Mouse (Mus musculus): ENCODE data around the gene Gfra1.

The Gfra1 gene

DNA sequence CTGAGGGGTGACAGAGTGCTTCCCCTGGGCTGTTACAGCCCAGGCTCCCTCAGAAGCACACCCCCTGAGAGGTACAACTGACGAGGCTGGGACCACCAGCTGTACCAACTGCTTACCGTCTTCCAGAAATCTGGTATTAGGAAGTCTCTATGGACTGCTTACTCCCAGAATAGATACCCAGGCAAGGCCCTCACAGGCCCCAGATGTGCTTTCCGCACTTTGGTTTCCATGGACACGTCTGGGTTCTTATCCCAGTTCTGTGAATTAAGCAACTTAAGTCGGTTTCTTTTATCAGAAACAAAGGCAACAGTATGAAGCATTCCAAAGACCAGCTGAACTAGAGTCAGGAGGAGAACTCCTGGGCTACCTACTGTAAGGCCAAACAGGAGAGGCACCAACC, 126.4 kb downstream of the Gfra1 start:
- DNase-seq (ENCODE audit: low read depth, low spot score): no peak

DNA sequence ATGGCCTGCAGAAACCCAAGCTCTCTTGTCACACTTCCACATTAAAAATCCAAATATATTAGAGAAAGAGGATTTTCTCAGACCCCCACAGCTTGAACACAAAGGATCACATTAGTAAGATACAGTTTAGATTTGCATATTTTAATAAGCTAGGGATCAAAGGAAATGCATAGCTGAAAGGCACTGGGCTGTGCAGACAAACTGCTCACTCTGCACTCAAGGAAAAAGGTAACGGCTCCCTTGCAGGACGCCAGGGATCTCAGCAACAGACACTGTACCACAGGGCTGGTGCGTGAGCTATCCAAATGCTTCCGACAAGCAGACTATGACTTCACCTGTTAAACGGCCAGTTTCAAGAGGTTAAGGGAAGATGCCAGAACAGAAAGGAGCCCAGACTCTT, 127.7 kb downstream of the Gfra1 start:
- no peak for DNase-seq (ENCODE audit: low read depth, low spot score)

- no peak for DNase-seq (ENCODE audit: low read depth, low spot score)
Observed at GRCm38 (mm10) chr19:58316474-58316873, 139.2 kb downstream of the Gfra1 start.

GRCm38 (mm10) chr19:58315681-58316080, 140.0 kb downstream of the Gfra1 start:
- no peak for DNase-seq (ENCODE audit: low read depth, low spot score)

GRCm38 (mm10) chr19:58314631-58315030, 141.1 kb downstream of the Gfra1 start:
- no peak for DNase-seq (ENCODE audit: low read depth, low spot score)

GRCm38 (mm10) chr19:58313785-58314184, 141.9 kb downstream of the Gfra1 start:
- DNase-seq (ENCODE audit: low read depth, low spot score): no peak

GRCm38 (mm10) chr19:58312492-58312891, 143.2 kb downstream of the Gfra1 start:
- no peak for DNase-seq (ENCODE audit: low read depth, low spot score)

DNA sequence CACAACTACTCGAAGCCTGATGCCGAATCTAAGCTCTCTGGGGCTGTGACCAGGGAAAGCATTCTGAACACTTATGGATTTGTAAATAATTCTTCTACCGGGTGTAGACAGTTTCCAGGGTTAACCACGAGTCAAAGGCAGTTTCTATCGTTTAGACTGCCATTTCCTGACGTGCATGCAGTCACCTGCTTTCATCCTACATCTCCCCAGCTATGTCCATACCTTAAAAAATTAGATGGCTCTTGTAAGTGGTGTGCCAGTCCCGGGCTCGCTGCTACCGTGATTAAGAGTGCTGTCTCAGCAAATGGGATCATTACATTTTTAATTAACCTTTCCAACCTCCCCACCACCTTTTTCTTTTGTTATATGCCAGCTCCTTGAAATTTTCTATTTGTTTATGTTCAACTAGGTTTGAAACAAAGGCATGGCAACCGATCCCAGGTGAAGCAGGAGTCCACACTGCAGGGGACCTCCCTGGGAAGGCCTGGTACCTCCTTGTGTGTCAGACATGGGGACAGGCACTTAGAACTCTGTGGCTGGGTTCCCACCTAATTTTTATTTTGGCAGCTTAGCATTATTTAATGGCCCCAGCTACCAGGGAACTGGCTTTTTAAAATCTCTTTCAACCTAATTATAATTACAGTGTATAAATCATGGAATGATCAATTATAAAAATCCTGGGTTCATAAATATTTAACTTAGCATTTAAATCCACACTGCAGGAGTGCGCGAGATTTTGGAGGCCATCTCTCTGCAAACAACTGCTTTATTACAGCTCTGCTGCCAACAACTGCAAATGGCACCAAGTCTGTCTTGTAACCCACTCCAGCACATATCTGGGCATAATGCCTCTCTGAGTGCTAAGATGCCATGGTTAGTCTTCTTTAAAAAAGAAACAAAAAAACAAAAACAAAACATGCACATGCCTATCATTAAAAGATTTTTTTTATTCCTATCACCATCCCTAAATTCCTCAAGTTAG, 145.1 kb downstream of the Gfra1 start:
- no peak for DNase-seq (ENCODE audit: low read depth, low spot score)

DNA sequence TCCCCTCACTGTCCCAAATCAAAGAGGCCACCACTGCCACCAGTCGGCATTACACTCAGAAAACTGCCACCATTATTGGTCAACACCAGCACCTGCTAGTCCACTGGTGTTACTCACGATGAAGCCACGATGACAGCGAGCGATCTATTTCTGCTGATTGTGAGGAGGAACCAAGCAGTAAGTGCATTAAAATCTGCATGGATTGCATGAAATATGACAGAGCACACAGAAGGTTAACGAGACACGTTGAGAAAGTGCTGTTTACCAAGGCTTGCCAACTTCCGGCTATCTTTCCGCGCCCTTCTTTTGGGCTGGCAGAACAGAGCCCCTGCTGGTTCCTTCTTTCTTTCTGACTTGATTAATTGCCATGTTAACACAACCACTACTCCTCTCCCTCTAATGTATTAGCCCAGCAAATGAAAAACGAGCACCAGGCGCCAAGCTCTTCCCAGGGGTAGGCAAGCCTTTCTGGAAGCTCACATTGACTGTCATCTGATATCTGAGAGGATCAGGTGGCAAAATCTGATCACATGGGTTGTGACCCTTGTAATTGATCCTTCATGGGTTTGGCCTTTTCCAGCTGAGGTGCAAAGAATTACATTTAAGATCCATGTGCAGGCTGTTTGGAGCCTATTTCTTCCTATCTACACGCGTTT, 146.0 kb downstream of the Gfra1 start:
- no peak for DNase-seq (ENCODE audit: low read depth, low spot score)

- DNase-seq (ENCODE audit: low read depth, low spot score): no peak
Observed at GRCm38 (mm10) chr19:58301105-58301504, 154.6 kb downstream of the Gfra1 start.

GRCm38 (mm10) chr19:58297926-58298325, 157.8 kb downstream of the Gfra1 start:
- no peak for DNase-seq (ENCODE audit: low read depth, low spot score)

DNA sequence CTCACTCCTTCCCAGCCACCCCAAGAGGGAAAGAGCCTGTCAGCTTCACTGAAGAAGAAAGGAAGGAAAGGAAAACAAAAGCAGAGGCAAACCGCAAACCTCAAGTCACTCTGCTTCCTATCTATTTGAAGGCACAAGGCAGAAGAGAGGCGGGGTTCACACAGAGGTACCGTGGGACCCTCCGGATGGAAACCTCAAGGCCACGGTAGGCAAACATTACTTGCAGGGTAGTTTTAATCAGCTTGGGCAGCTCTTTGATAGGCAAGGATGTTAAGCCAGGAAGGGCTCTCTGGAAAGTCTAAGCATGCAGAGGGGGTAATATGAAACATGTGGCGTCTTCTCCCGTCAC, 158.9 kb downstream of the Gfra1 start:
- DNase-seq (ENCODE audit: low read depth, low spot score): peak; percentile 46

GRCm38 (mm10) chr19:58295986-58296841, 159.5 kb downstream of the Gfra1 start:
- DNase-seq (ENCODE audit: low read depth, low spot score): no peak

DNA sequence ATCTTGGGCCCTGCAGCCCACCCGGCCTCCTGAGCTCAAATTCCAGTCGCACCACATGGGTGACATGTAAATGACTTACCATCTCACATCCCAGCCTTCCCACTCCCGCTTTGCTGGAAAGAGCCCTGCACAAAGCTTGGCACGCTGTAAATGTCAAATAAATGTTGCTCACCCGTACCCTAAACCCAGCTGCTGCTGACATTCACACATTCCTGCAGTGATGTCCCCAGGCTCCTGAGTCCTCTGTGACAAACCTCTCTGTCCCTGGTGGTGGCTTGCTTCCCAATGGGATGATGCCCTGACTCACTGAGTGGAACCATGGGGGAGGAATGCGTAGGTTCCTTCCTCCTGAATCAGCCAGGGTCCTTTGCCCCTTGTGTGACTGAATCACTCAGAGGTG, 167.6 kb downstream of the Gfra1 start:
- DNase-seq (ENCODE audit: low read depth, low spot score): no peak

DNA sequence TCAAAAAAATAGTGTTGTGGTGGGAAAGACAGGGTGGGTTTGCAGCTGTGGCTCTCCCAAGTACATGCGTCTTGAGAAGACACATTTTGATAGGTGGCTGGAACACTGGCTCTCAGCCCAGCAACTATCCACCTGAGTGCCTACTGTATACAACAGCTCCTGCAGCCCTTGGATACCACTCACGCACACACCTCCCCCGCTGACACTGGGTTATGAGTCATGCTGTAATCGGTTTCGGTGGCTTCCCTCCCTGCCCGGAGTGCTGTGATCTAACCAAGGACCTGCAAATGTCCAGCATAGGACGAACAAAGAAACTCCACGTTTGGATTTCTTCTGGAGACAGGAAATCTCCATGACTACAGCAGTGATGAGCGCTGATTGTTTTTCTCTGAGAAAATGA, 180.4 kb downstream of the Gfra1 start:
- DNase-seq (ENCODE audit: low read depth, low spot score): no peak

GRCm38 (mm10) chr19:58271815-58272214, 183.9 kb downstream of the Gfra1 start:
- DNase-seq (ENCODE audit: low read depth, low spot score): no peak

DNA sequence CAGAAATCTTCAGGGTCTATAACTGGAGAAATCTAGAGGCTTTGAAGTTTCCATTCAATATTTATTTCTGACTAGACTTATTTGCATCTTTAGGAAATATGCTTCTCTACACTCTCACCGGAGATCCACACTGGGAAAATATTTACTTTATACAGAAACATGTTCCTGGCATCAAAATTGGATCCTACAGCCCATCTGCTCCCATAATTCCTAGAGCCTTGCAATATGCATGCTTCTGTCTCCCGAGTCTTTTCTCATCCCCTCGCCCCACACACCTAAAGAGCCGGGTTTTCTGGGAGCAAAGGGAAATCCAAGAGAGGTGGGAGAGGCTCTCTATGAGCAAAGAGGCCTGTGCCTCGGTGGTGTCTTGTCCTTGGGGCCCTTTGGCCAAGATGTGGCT, 184.9 kb downstream of the Gfra1 start:
- DNase-seq (ENCODE audit: low read depth, low spot score): no peak

GRCm38 (mm10) chr19:58268476-58268875, 187.2 kb downstream of the Gfra1 start:
- DNase-seq (ENCODE audit: low read depth, low spot score): no peak

- no peak for DNase-seq (ENCODE audit: low read depth, low spot score)
Observed at GRCm38 (mm10) chr19:58266600-58266999, 189.1 kb downstream of the Gfra1 start.

- no peak for DNase-seq (ENCODE audit: low read depth, low spot score)
Observed at GRCm38 (mm10) chr19:58260934-58261333, 194.8 kb downstream of the Gfra1 start.

GRCm38 (mm10) chr19:58259250-58259649, 196.5 kb downstream of the Gfra1 start:
- no peak for DNase-seq (ENCODE audit: low read depth, low spot score)

DNA sequence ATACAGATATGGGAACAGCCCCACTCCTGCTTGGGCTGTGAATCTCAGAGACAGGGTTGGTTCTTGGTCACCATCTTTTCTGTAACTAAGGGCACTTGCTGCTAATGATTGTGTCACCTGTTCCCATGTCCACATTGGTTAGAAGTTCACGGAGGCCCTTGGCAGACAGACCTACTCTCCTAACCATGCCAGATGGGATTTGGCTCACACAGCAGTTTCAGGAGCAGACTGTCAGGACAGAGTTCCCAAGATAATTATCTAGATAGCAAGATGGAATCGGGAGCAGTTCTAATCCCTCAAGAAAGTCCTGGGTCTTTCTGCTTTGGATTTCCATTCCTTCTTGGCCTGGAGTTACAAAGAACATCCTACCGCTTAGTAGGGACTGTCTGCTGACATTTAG, 199.2 kb downstream of the Gfra1 start:
- DNase-seq (ENCODE audit: low read depth, low spot score): no peak

Measured in CD4-positive helper T cell, adult 2 months (primary cell).